Mouse (Mus musculus): ENCODE results near the gene Zranb1.

Zranb1 gene

GRCm38 (mm10) chr7:132930850-132931559 lies at the start of gene Zranb1:
Zranb1 (plus strand) TSS chr7:132931142.
- DNase-seq (ENCODE audit: low read depth, low spot score), result peak; percentile 93

DNA sequence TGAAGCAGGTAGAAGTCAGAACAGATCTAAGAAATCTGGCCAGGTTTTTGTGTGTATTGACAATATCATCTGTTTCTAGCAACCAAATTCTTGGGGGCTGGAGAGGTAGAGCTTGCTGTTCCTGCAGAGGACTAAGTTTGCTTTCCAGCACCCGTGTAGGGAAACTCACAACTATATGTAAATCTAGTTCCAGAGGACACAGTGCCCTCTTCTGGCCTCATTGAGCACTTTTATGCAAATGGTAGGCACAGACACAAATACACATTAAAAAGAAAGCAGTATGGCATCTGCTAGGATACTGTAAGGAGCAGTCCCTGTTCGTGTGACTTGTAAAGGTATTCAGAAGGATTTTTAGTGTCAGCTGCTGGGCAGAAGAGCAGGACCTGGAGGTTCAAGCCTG lies 48.6 kb upstream of the Zranb1 start:
- no peak for DNase-seq (ENCODE audit: low read depth, low spot score)

DNA sequence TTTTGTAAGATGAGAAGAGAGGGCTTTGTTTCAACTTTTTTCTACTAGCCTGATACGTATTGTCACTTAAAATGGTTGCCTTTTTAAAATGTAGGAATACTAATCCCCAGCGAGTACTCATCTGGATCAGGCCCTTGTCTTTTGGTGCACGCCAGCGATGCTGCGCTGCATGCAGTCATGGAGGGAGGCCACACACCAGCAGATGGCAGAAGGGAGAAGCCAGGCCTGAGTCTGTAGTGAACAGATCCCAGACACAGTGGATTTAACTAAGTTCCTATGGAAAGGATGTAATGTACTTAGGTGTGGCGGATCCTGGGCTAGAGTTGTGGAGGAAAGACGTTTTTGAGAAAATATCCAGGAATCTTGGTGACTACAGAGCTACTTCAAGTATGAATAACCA lies 46.9 kb upstream of the Zranb1 start:
- DNase-seq (ENCODE audit: low read depth, low spot score), result no peak

DNA sequence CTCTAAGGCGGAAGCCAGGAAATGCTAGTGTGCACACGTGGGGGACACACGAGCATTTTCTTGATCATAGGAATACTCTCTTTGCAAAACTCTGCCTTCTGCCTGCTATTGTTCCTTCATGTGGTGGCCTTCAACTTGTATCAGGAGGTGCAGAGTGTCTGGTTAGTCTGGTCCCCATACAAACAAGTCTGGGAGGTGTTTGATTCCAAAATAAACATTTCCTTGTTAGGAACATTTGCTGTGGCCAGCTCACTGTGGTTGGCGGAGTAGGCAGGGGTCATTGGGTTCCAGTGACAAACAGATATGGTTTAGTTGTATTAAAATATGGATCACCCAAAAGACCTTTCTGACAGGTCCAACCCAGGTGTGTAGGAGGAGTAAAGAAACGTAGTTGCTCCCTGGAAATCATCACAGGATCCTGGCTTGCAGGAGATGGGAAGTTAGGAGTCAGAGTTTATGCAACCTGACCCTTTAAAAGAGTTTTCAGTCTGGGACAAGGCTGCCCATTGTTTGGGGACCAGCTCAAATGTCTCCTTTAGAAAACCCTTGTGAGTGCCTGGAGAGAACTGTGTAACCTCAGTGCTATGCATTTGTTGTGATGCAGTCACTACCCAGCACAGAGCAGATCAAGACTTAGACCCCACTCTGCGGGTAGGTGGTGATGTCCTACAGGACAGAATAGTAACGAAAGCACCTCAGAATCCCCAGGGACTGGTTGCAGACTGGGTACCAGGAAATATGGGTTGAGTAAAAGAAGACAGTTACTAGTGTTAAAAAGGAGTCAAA lies 43.7 kb upstream of the Zranb1 start:
- DNase-seq (ENCODE audit: low read depth, low spot score), result no peak

DNA sequence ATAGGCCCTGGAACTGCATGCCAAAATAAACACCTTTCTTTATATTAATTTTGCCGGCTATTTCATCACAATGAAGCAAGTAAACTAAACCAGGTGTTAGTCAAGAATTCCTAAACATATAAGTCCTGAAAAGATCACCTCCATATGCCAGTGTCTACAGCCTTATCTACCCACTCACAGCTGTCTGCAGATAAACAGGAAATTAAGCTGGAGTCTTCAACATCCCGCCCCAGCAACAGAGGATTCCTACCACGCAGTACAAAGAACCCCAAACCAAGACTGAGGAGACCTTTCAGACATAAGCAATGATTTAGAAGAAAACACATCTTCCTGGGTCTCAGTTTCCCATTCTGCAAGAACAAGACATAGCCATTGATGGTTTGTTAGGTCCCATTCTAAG lies 42.9 kb upstream of the Zranb1 start:
- no peak for DNase-seq (ENCODE audit: low read depth, low spot score)

- no peak for DNase-seq (ENCODE audit: low read depth, low spot score)
These were observed 42.3 kb upstream of the Zranb1 start for GRCm38 (mm10) chr7:132888518-132889249.

- peak; percentile 53 for DNase-seq (ENCODE audit: low read depth, low spot score)
These were observed 41.3 kb upstream of the Zranb1 start for GRCm38 (mm10) chr7:132889691-132890090.

GRCm38 (mm10) chr7:132890201-132890600 lies 40.7 kb upstream of the Zranb1 start:
- no peak for DNase-seq (ENCODE audit: low read depth, low spot score)

DNA sequence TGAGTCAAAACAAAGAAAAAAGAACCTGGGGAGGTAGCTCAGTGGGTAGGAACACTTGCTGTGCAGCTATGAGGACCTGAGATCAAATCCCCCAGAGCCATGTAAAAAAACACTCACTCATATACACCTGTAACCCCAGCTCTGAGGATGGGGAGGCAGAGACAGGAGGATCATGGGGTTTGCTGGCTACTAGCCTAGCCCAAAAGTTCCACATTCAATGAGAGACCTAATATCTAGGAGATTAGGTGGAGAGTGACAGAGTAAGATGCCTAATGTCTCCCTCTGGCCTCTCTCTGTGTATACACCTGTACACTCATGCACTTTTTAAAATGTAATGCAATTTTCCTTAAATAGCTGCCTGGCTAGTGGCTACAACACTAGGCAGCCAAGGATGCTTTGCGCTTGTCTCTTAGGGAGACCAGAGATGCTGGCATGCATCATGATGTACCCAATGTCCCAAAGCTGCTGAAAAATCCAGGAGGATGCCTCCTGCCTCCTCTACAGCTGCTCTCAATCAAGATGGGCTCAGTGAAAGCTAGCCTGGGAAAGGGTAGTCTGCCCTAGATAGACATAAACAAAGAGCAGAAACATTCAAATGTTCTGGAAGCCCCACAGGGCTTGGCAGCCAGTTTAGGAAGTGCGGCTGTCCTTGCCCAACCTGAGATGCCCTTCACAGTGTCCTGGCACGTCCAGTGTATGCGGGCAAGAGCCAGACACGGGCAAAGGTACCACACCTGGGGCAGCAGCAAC lies 39.2 kb upstream of the Zranb1 start:
- DNase-seq (ENCODE audit: low read depth, low spot score), result no peak

GRCm38 (mm10) chr7:132892311-132892661 lies 38.7 kb upstream of the Zranb1 start:
- DNase-seq (ENCODE audit: low read depth, low spot score), result no peak

DNA sequence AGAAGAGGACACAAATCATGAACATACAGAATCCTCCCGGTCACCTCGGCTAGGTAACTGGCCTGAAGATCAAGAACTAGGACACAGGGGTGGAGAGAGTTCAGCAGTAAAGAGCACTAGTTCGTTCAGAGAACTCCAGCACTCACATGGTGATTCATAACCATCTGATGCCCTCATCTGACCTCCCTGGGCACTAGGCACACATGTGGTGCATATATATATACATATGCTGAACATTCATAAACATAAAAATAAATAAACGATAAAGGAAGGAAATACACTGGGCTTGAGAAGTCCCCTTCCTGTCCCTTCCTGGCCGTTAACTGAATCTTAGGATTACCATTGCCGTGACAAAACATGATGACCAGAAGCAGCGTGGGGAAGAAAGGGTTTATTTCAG lies 38.1 kb upstream of the Zranb1 start:
- DNase-seq (ENCODE audit: low read depth, low spot score), result no peak

- no peak for DNase-seq (ENCODE audit: low read depth, low spot score)
These were observed 37.6 kb upstream of the Zranb1 start for GRCm38 (mm10) chr7:132893336-132893735.

DNA sequence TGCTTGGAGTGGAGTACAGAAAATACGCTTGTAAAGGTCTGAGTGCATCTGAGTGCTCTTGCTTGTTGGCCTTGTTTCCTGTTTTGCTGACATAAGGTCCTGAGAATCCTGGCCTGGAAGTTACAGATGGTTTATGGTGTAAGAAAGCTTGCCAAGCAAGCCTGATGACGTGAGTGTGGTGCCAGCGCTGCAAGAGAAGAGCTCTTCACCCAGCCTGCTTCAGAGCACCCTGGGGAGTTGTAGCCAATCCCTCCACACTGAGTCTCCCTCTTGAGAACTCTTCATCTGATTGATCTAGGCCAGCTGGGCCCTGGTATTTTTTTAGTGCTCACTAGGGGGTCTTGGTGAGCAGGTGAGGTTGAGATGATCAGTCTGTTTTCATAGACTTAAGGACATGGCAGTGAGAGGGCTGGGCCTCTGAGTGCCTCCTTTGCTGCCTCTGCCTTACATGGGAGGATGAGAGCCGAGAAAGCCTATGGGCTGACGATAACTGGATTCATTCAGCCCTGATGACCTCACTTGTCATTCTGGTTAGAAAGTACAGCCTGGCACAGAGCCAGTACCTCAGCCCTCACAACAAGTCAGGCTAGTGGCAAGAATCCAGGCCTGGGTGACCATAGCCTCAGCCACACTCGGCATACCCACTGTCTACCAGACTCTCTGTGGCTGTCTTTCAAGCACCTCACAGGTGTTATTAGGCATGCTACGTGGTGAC lies 35.9 kb upstream of the Zranb1 start:
- DNase-seq (ENCODE audit: low read depth, low spot score), result no peak

GRCm38 (mm10) chr7:132896206-132896815 lies 34.6 kb upstream of the Zranb1 start:
- DNase-seq (ENCODE audit: low read depth, low spot score), result no peak

- DNase-seq (ENCODE audit: low read depth, low spot score), result no peak
These were observed 33.7 kb upstream of the Zranb1 start for GRCm38 (mm10) chr7:132897258-132897657.

DNA sequence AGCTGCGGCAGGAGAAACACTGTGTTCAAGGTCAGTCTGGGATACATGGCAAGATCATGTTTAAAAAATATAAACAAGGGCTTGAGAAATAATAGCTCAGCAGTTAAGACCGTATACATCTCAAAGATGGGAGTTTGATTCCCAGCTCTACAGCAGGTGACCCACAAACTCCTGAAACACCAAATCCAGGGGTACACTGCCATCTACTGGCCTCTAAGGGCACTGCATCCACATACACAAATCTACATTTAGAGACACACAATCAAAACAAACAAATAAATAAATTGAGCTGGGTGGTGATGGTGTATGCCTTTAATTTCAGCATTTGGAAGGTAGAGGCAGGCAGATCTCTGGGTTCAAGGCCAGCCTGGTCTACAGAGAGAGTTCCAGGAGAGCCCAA lies 32.7 kb upstream of the Zranb1 start:
- DNase-seq (ENCODE audit: low read depth, low spot score), result no peak

DNA sequence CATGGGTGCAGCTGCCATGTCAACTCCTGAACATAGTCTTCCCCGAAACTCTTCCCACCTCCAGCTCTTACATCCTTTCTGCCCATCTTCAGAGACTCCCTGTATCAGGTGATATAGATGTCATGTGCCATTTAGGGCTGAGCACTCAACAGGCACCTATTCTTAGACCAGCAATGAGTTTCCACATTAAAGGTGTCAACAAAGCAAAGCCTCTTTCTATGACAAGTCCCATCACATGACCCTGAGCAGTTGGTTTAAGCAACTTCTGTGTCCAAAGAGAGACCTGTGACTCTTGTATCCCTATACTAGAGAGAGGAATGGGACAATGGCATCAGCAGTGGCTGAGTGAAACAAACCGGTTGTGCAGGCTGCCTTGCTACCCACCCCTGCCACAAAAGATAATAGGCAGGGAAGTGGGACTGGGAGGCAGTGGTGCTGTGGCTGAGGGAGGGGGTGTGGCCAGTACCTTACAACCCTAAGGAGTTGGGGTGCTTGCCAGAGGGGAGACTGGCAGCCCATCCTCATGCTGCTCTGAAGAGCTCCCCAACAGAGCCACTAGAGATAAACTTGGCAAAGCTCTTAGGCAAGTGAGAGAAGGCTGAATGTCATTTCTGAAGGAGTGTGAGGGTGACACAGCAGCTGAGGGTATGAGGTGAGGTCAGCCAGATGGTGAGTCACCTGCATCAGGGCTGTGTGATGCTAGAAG lies 30.0 kb upstream of the Zranb1 start:
- DNase-seq (ENCODE audit: low read depth, low spot score), result no peak

GRCm38 (mm10) chr7:132903796-132904195 lies 27.1 kb upstream of the Zranb1 start:
- DNase-seq (ENCODE audit: low read depth, low spot score), result no peak

DNA sequence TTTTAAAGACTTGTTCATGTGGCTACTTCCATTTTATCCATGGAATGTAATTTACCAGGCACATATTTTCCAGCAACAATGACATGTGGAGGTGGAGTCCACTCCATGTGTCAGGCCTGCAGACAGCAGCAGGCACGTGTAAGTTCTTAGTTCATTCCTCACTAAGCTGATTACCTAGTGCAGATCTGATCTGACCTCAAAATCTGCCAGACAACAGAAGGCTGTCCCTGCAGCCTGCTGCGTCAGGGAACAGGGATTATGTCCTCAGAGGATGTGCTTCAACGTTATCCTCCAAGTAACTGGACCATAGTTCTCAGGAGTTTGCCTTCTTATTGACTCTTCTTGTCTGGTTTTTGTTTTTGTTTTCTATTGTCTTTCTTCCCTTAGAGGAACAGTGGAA lies 9.0 kb upstream of the Zranb1 start:
- peak; percentile 88 for DNase-seq (ENCODE audit: low read depth, low spot score)

- no peak for DNase-seq (ENCODE audit: low read depth, low spot score)
These were observed 5.7 kb upstream of the Zranb1 start for GRCm38 (mm10) chr7:132925227-132925626.

Data from retina, adult 2 months (tissue).